31 mouse cellular contexts compared by ENCODE assay signal in genomic region chr16:74671466-74671865, GRCm38 (mm10).
"Had no signal": no experiment of that assay in that cellular context is flagged by ENCODE, and none has a peak within 500 bp of the region (broad histone marks: within the 10 kb centered on the region; RNA-seq: fewer than 3 reads in every experiment).

No protein-coding gene starts in this region.

- H3K9ac ChIP-seq: limb, embryonic 12.5 days; limb, embryonic 13.5 days; limb, embryonic 15.5 days; liver, embryonic 12.5 days; liver, embryonic 13.5 days; liver, embryonic 14.5 days; liver, embryonic 15.5 days; liver, postnatal 0 days; lung, embryonic 14.5 days; lung, embryonic 15.5 days; midbrain, embryonic 12.5 days; midbrain, embryonic 13.5 days; midbrain, embryonic 15.5 days; neural tube, embryonic 12.5 days had no signal

- H3K9me3 ChIP-seq: limb, embryonic 12.5 days; limb, embryonic 13.5 days; limb, embryonic 15.5 days; liver, embryonic 12.5 days; liver, embryonic 13.5 days; liver, embryonic 15.5 days; lung, embryonic 15.5 days; megakaryocyte, embryonic 14.5 days; midbrain, embryonic 10.5 days; midbrain, embryonic 12.5 days; midbrain, embryonic 13.5 days; midbrain, embryonic 15.5 days; neural tube, embryonic 12.5 days had no signal

- H3K4me3 ChIP-seq: limb, embryonic 12.5 days; limb, embryonic 13.5 days; limb, embryonic 15.5 days; liver, embryonic 12.5 days; liver, embryonic 13.5 days; liver, embryonic 15.5 days; lung, embryonic 15.5 days; megakaryocyte, embryonic 14.5 days; midbrain, embryonic 10.5 days; midbrain, embryonic 12.5 days; midbrain, embryonic 13.5 days; midbrain, embryonic 15.5 days; myocyte; neural tube, embryonic 12.5 days had no signal

- ATAC-seq: liver, embryonic 12.5 days; liver, postnatal 0 days; lung, postnatal 0 days; midbrain, embryonic 13.5 days; midbrain, embryonic 15.5 days; midbrain, embryonic 16.5 days had no signal

- H3K27me3 ChIP-seq: limb, embryonic 12.5 days; limb, embryonic 13.5 days; limb, embryonic 15.5 days; liver, embryonic 12.5 days; liver, embryonic 13.5 days; liver, embryonic 15.5 days; lung, embryonic 15.5 days; megakaryocyte, embryonic 14.5 days; midbrain, embryonic 12.5 days; midbrain, embryonic 13.5 days; midbrain, embryonic 15.5 days; neural tube, embryonic 12.5 days had no signal

- DNase-seq: left cerebral cortex, postnatal 4 days; liver; liver, embryonic 13.5 days; liver, postnatal 0 days; lung, adult 18-20 months; lung, adult 2 months; lung, embryonic 14.5 days; lung, postnatal 10 days; lung, postnatal 14 days; lung, postnatal 36 days; lung, postnatal 4 days; midbrain, embryonic 14.5 days had no signal

- H3K36me3 ChIP-seq: limb, embryonic 12.5 days; limb, embryonic 13.5 days; limb, embryonic 15.5 days; liver, embryonic 12.5 days; liver, embryonic 13.5 days; liver, embryonic 15.5 days; lung, embryonic 15.5 days; midbrain, embryonic 10.5 days; midbrain, embryonic 12.5 days; midbrain, embryonic 13.5 days; midbrain, embryonic 15.5 days; neural tube, embryonic 12.5 days had no signal

- H3K27ac ChIP-seq: limb, embryonic 12.5 days; limb, embryonic 13.5 days; limb, embryonic 15.5 days; liver, embryonic 12.5 days; liver, embryonic 13.5 days; liver, embryonic 14.5 days; liver, embryonic 15.5 days; lung, embryonic 15.5 days; macrophage; midbrain, embryonic 10.5 days; midbrain, embryonic 12.5 days; midbrain, embryonic 13.5 days; midbrain, embryonic 15.5 days; neural tube, embryonic 12.5 days had no signal

- H3K4me2 ChIP-seq: limb, embryonic 12.5 days; limb, embryonic 13.5 days; limb, embryonic 15.5 days; liver, embryonic 11.5 days; liver, embryonic 12.5 days; liver, embryonic 13.5 days; liver, embryonic 15.5 days; lung, embryonic 14.5 days; lung, embryonic 15.5 days; midbrain, embryonic 11.5 days; midbrain, embryonic 12.5 days; midbrain, embryonic 13.5 days; midbrain, embryonic 15.5 days; neural tube, embryonic 12.5 days had no signal

- H3K4me1 ChIP-seq: limb, embryonic 12.5 days; limb, embryonic 13.5 days; limb, embryonic 15.5 days; liver, embryonic 12.5 days; liver, embryonic 13.5 days; liver, embryonic 15.5 days; lung, embryonic 15.5 days; megakaryocyte, embryonic 14.5 days; midbrain, embryonic 10.5 days; midbrain, embryonic 12.5 days; midbrain, embryonic 13.5 days; midbrain, embryonic 15.5 days; neural tube, embryonic 12.5 days had no signal
